ENCODE assay signal across 19 mouse cellular contexts in genomic region chr5:131301526-131301925, GRCm38 (mm10). TPM values are rescaled to one million over a fixed set of nuclear protein-coding genes. Genes with fewer than 3 reads are reported as not detected.
"Had no signal": no experiment of that assay in that cellular context is flagged by ENCODE, and none has a peak within 500 bp of the region (broad histone marks: within the 10 kb centered on the region; RNA-seq: fewer than 3 reads in every experiment).

No protein-coding gene starts in this region.

- H3K4me3 ChIP-seq: lung, embryonic 15.5 days; megakaryocyte, embryonic 14.5 days; midbrain, embryonic 13.5 days; midbrain, embryonic 15.5 days; neural tube, embryonic 12.5 days; stomach, embryonic 15.5 days had no signal

- H3K4me1 ChIP-seq: megakaryocyte, embryonic 14.5 days had no signal

- DNase-seq: liver, postnatal 0 days; lung, adult 2 months; lung, postnatal 14 days; lung, postnatal 36 days; right cerebral cortex, postnatal 25 days; thymus, adult 18-20 months; thymus, postnatal 14 days; thymus, postnatal 36 days had no signal

- H3K27ac ChIP-seq: lung, embryonic 15.5 days; macrophage; midbrain, embryonic 13.5 days; midbrain, embryonic 15.5 days; neural tube, embryonic 12.5 days; stomach, embryonic 15.5 days; stomach, postnatal 0 days had no signal

RNA-seq across cellular contexts. Expression of gene Galnt17, which starts 6.8 kb away (rescaled TPM):
- total RNA-seq: megakaryocyte progenitor cell, adult 5-6 weeks; monocyte, adult 5-6 weeks; neutrophil, adult 5-6 weeks had no signal
- polyA plus RNA-seq: liver, postnatal 0 days; macrophage had no signal
